Mouse (Mus musculus) urinary bladder, postnatal 14 days (tissue): ENCODE measurements around the gene Dpp6.

Experiments used
- DNase-seq: peaks from one replicate; pipeline ENCODE4 v3.0.0; 2021; ENCODE audit warnings: low spot score

The Dpp6 gene

GRCm38 (mm10) chr5:27063871-27064270, 246.9 kb downstream of the Dpp6 start:
- DNase-seq, result no peak

DNA sequence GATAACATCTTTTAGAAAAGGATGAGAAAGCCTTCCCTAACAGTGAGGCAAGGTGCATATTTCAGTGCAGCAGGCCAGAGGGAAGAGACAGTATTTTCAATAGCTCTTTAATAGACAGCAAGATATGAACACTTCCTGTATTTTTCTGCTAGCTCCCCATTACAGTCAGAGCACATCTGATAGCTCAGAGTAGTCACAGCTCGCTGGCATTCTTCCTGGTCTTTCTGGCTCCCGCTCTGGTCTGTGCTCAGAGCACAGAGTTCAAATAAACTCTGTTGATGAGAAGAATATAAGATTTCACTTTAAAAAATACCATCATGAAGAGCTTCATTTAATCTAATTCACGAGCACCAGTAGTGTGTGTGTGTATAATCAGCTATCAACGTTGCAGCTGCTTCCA, 249.8 kb downstream of the Dpp6 start:
- no peak for DNase-seq

DNA sequence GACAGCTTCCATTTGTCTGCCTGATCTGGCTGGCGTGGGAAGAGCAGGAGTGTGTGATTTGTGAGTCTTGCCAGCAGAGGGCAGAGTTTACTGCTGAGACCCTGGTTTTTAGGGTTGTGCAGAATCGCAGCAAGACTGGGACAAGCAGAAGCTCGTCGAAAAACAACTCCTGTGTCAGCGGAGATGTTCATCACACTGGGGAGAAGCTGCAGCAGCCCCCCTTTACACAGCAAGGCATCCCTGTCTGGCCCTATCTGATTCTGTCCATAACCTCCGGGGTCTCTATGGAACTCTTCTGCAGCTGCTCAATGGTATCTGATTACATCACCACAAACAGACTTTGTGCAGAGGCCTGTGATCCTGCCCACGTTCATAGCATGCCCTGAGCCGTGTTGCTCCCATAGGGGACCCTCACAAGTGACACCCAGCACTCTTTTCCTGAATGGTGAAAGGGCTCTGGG, 258.2 kb downstream of the Dpp6 start:
- peak; percentile 9 for DNase-seq

- DNase-seq, result no peak
Measured at GRCm38 (mm10) chr5:27076046-27076445, 259.0 kb downstream of the Dpp6 start.

DNA sequence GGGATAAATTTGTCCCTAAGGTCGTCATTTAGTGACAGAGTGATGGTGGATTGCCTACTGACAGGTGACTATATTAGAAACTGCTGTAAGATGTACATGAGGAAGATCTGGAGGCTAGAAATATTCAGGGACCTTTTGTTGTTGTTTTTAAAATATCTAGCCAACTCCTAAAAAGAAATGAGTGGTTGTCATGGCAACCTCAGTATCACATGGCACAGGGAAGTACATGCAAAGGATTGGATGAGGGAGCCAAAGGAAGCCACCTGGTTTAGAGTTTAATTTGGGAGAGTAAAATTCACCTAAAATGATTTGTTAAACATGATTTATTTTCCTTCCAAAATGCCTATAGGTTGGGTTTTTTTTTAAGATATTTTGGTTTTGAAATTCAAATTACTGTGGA, 260.8 kb downstream of the Dpp6 start:
- DNase-seq, result no peak

DNA sequence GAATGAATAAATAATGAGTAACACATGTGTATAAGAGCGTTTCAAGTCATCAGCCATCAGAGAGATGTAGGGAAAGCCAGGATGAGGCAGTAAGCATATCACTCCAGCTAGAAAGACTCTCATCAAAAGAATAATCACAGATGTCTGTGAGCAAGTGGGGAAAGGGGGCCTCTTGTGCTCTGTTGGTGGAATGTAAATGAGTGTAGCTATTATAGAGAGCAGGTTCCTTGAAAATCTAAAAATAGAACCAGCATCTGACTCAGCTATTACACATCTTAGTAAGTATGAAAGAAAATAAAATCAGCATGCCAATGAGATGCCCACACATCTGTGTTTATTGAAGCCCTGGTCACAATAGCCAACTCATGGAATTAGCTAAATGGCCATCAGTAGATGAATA, 264.3 kb downstream of the Dpp6 start:
- DNase-seq, result no peak

DNA sequence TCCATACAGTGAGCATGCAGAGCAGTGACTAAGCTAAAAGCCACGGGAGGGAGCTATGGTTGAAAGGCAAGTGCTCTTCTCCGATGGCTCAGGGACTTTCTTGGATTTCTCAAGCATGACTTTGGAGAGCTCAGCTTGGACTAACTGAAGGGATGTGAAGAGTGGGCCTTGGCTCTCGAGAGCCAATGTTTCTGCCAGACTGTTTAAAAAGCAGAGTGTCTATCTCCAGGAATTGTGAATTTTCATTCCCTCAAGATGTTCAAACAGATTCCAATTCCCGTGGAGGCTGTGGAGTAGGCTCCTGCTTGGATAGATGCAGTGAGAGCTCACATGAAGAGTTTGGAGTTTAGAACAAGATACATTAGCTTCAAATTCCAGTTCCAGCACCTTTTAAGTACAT, 266.8 kb downstream of the Dpp6 start:
- no peak for DNase-seq

DNA sequence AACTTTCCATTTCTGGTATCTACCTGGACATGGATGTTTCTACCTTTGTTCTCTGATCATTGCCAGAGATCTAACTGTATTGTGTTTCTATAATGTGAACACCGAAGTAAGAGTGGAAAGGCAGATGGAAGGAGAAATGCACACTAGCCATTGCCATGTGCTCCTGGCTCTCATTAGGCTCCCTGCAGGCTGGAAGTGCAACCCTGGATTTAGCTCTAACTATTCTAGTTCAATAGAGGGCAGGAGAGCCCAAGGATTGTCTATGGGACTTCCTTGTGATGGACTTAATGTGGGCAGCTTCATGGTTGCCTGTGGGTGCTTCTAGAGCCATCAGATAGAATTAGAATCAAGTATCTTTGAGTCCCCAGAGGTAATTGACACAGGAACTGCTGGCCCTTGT, 291.2 kb downstream of the Dpp6 start:
- DNase-seq, result no peak

- no peak for DNase-seq
Measured at GRCm38 (mm10) chr5:27122479-27122878, 305.5 kb downstream of the Dpp6 start.

- DNase-seq, result no peak
Measured at GRCm38 (mm10) chr5:27122944-27123343, 305.9 kb downstream of the Dpp6 start.

GRCm38 (mm10) chr5:27126034-27126433, 309.0 kb downstream of the Dpp6 start:
- no peak for DNase-seq

- no peak for DNase-seq
Measured at GRCm38 (mm10) chr5:27133196-27133595, 316.2 kb downstream of the Dpp6 start.

DNA sequence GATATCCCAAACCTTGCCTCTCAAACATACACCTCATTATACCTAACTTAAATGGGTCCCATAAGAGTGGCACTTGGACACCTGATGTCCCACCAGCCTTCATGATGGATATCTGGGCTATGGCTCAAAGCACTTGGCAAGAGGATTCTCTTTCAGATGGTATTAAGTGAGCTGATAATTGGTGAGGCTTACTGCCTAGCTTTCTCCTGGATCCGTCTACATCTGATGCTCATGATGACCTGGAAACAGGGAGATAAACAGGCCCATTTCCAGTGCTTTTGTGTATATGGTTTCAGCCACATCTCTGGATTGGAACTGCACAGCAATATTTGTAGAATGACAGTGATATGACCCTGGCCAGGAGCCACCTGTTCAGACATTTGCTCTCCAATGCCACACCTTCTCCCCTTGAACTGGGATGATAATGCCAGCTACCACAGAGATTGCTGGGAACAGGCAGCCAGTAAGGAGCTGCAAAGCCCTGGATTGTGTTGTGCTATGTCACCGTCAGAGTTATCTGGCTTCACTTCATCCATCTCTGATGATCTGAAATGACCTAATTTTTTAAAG, 317.5 kb downstream of the Dpp6 start:
- no peak for DNase-seq

DNA sequence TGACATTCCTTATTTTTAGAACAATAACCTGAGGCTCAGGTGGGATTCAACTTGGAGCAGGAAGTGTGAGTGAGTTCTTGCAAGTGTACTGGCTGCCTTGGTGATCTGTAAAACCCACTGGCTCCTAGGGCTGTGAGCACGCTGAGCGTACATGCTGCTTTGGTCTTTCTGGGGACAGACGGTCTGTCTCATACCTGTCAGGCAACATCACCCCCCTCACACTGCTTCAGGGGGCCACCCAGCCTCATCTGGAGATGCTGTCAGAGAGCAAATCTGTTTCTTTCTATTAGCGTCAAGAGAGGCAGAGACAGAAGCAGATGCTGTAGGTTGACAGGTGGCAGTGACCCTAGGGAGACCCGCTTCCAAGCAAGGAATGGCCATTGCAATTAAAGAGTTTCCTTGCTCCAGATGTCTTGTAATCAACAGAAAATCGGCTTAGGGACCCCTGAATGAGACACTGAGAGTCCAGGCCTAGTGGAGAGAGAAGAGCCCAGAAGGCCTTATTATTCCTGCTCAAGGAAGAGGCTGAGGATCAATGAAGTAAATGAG, 330.5 kb downstream of the Dpp6 start:
- DNase-seq, result no peak

DNA sequence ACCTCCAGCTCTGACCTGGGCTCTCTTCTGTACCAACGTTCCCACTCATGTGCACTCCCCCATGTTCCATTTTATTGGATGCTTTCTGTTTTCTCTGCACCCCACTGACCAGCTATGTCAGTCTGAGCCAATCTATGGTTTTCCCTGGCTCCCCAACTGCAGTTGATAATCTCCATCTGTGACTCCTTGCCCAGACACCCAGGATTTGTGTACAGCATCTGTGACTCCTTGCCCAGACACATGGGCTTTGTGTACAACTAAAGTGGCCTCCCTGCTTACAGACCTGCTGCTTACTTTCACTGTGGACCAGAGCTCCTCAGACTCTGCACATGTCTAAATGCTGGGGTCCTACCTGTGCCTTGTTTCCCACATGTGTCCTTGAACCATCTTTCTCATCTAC, 334.0 kb downstream of the Dpp6 start:
- DNase-seq, result no peak

- DNase-seq, result no peak
Measured at GRCm38 (mm10) chr5:27155671-27156070, 338.7 kb downstream of the Dpp6 start.

DNA sequence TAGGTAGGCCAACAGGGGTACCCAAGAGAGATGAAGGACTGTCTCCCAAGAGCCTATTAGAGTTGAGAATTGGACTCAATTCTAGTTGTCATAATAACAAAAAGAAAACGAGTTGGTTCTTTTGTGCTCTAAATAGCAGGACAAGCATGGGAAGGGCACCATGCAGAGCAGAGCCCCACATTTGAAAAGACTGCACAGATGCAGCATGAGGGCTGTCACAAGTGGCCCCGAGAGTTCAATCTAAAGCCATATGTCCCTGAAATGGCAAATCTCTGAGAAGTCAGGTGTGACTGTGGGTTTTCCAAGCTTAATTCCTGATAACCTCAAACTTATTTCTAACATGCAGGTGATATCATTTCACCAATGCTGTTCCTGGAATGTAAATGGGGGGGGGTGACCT, 339.4 kb downstream of the Dpp6 start:
- DNase-seq, result no peak

DNA sequence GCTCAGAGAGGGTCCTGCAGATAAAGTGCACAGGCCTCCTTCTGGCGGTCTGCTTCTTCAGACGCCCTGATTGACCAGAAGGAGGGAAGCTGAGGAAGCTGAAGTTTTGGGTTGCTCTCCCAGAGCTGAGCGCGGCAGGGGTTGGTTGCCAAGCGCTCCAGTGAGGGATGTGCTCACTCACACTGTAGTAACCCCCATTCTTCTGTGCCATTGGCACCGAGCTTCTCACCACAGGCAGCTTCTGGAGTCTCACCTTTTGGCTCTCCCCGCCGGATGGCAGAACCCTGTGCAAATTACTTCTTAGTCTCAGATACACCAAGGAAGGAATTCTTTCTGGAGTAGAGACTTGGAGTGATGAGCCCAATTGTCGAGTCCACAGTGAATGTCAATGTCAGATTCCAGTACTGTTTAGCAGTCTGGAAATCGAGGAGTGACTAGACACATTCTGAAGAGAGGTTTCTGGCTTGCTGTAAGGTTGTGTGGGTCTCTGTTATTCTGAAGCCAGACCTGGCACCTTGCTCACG, 344.2 kb downstream of the Dpp6 start:
- DNase-seq, result no peak

- DNase-seq, result no peak
Measured at GRCm38 (mm10) chr5:27168550-27168949, 351.5 kb downstream of the Dpp6 start.

DNA sequence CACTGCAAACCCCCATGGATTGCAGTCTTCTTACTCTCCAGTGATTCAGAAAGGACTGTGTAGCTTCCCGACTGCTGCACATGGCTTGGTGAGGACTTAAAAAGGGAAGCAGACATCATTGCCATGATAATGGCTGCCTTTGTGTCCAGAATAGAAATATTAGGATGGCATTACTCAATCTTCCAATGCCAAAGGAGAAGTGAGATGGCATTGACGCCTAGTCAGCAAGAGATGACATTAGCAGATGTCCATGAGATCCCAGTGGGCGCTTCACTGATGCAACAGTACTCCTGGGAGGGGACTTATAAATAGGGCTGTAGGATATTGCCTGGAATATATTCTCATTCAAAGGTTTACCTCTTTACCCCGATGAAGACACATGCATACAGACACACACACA, 368.0 kb downstream of the Dpp6 start:
- no peak for DNase-seq

DNA sequence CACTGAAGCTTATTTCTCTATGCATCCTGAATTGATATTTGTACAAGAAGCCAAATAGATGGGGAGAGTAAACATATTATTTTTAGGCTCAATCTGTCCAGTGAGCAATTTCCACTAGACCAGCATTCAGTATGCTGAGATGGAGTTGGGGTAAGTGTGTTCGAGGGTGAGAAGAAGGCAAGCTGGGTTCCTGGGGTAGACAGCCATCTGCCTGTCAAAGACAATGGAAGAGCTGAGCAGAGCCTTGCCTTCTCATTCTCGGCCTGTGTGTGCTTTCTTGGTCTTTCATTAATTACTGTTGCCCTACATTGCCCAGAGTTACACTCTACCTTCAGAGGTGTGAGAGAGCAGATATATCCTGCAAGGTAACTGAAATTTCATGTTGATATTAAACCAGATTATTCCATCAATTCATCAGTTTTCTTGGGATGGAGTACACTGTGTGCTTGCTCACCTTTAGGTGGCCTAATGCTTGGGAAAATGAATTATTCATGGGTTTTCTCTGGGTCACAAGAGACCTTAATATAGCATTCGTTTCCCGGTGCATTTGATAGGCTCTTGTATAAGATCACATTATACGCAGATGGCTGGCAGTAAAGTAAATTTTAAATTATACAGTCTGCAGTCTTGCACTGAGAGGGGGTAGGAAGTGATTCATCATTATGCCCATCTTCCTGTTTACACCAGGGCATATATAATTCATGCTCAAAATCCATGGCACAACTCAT, 374.4 kb downstream of the Dpp6 start:
- no peak for DNase-seq

DNA sequence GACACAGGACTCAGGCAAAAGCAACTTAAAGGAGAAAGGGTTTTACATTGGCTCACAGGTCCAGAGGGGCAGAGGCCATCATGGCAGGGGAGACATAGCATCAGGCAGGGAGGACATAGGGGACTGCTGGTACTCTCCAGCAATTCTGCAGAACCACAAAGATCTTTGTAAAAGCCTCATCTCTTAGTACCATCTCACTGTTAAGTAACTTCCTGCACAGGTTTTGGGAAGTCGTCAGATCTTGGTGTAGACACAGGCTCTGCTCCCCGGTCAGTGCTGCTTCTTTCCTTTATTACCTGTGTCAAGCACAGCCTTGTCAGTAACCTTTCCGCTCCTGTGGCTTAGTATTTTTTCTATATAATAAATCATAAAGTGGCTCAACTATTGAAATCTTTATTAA, 377.2 kb downstream of the Dpp6 start:
- no peak for DNase-seq

- no peak for DNase-seq
Measured at GRCm38 (mm10) chr5:27194975-27195374, 378.0 kb downstream of the Dpp6 start.
